Mouse (Mus musculus) left cerebral cortex, postnatal 36 days (tissue): ENCODE results near the gene Toe1. TPM values are rescaled to one million over a fixed set of nuclear protein-coding genes. Genes with fewer than 3 reads are reported as not detected.

Experiments
- DNase-seq, 2 experiments: peaks; one replicate each; pipeline ENCODE4 v3.0.0; 2021 to 2022; ENCODE audit warnings: low spot score in 2 of 2, mixed read lengths in 1 of 2
- intact Hi-C: fragments of 180-260 bp; cut with DNase I; formaldehyde crosslinking; loops from one replicate; pipeline ENCODE4 v1.15.1; 2025
- total RNA-seq, 2 experiments: library from RNA; stranded (reverse); gene quantifications; 2 replicates each; pipeline ENCODE4 v1.2.3; 2021

The Toe1 gene
- total RNA-seq, 2 experiments from 2014 or later: 10.7 to 12.1 TPM

GRCm38 (mm10) chr4:116799901-116800300, 7.5 kb downstream of the Toe1 start:
- DNase-seq: no peak
- intact Hi-C loops: no loop called here

DNA sequence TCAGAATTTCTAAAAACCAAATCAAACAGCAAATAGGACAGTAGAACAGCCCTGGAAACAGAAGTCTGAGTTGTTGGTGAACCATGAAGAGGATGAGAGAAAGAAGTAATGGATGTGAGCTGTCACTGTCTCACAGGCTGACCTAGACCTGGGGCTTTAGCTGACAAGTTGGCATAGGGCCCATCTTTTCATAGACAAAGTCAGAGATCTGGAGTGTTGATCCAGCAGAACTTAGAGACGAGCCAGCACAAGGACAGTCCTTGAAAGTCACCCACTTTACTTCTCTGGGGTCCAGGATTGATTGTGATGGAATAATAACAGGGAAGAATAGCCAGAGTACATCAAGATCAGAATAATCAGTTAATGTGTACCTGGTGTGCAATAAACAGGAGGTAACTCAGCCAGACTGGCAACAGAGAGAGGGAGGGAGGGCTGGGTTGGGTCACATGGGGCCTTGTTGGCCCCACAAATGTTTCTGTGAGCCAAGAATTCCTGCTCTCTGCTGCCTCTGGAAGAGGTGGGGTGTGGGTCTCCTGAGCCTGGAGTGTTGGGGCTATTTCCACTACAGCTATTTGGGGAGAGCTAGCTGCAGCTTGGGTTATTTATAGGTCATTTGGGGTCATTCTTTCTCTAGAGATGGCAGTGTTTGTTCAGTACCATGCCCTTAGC, 10.9 kb downstream of the Toe1 start:
- no peak for DNase-seq
- intact Hi-C loops: no loop called here

DNA sequence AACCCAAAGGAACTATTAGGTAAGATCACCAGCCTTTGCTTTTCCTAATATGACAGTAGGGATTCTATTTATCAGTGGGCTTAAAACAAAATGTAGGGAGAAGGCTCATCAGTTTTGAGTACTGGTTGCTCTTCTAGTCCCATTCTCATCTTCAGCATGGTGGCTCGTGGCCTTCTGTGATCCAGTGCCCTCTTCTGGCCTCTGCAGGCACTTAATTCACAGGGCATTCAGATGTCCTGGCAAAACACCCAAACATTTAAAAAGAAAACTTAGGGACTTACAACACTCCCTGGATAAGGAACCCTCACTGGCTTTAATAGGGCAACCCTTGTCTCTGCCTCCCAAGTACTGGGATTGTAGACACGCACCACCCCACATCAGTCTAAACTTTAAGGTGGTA, 13.2 kb downstream of the Toe1 start:
- intact Hi-C loops: no loop called here
- DNase-seq: no peak

DNA sequence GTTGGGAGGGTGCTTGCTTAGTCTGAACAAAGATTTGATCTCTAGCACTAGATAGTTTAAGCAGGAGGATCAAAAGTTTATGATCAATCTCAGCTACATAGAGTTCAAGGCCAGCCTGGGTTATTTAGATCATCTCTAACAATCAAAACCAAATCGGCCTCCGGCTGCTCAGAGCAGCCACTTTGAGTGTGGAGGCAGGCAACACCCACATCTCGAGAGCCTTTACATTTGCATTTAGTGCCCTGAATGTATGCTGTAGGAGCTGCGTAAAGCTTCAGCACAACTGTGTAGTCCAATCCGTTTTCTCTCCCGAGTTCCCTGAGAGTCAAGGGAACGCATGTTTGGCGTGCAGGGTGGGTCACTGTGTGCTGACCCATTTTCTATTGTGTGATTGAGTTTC, 15.0 kb downstream of the Toe1 start:
- DNase-seq: no peak
- intact Hi-C loops: no loop called here

- peak; percentile 61 to 80 for DNase-seq
- intact Hi-C loops: loop anchor here (1.0 kb wide), 1 partner anchor 70 kb away; no protein-coding TSS in a partner anchor
Measured at GRCm38 (mm10) chr4:116788956-116789355, 18.5 kb downstream of the Toe1 start.

DNA sequence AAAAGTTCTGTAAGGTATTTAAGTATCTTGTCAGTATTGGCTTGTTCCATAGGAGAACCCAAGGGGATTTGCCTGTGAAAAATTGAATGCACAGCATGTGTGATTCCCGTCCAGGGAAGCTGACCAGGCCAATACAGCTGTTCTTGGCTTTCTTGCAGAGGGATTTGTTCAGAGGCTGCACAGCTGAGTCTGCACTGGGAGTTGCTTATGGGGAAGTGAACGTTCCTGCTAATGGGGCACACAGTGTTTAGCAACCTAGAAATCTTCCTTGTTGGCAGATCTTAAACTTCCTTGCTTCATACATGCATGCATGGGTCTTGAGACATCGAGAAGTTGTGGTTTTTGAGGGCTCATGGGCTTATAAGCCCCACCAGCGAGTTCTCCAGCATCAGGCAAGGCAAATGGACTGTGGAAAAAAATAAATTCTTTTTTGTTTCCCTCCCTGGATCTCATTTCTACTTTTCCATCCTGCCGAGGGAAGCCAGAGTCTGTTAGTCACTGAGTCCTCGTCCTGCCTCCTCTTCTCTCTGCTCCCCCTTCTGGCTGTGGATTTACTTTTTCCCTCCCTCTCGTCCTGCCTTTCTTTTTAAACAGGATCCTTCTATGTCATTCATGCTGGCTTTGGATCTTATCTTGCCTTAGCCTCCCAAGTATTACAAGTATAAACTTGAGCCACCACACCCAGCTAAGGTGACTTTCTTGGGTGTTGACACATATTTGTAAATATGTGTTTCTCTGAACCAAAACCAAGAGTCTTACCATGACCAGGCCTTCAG, 19.3 kb downstream of the Toe1 start:
- no peak for DNase-seq
- intact Hi-C loops: no loop called here

- DNase-seq: no peak
- intact Hi-C loops: no loop called here
Measured at GRCm38 (mm10) chr4:116786587-116786986, 20.9 kb downstream of the Toe1 start.

DNA sequence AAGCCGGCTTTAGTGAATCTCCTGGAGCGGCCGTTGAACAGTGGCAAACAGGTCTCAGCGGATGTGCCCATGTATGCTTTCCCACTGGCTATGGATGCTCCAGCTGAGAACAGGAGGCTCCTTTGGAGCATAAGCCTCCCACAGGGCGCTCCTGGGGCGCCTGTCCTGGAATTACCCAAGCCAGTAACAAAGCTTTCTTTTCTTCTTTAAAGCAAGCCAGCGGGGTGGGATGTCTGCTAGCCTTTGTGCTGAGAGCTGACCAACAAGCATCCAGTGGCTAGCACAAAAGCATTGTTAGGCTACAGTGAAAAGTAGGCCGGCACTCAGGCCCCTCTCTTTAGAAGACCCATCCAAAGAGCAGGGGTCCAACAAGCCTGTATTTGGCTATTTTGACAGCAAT, 25.3 kb downstream of the Toe1 start:
- intact Hi-C loops: no loop called here
- DNase-seq: no peak

- intact Hi-C loops: no loop called here
- no peak for DNase-seq
Measured at GRCm38 (mm10) chr4:116781366-116781765, 26.1 kb downstream of the Toe1 start.

- no peak for DNase-seq
- intact Hi-C loops: no loop called here
Measured at GRCm38 (mm10) chr4:116780541-116780940, 26.9 kb downstream of the Toe1 start.

DNA sequence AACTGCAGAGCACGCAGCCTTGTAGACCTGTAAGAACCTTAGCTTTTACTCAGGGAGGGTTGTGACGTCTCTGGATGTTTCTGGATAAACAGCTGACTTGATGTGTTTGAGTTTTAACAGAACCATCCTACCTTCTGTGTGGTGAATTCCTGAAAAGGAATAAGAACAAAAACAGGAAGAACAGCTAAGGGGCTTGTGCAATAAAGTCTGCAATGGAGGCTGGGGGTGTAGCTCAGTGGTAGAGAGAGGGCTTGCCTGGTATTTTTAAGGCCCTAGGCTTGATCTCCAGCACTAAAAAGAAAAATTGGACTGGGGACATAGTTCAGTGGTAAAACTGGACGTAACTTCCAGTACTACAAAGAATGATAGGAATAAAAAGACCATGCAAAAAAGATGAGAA, 30.4 kb downstream of the Toe1 start:
- intact Hi-C loops: no loop called here
- no peak for DNase-seq

- no peak for DNase-seq
- intact Hi-C loops: no loop called here
Measured at GRCm38 (mm10) chr4:116776391-116776790, 31.0 kb downstream of the Toe1 start.

DNA sequence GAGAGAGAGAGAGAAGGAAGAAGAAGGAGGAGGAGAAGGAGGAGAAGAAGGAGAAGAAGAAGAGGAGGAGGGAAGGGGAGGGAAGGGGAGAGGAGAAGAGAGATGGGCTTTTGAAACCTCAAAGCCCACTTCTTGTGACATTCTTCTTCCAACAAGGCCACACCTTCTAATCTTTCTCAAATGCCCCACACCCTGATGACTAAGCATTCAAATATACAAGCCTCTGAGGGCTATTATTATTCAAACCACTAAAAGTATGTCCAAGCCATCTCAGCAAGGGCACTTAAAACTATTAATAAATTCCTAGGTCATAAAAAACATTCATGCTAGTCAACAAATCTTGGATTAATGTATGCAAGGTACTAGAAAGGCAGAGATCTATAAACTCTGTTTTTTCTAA, 38.4 kb downstream of the Toe1 start:
- intact Hi-C loops: no loop called here

GRCm38 (mm10) chr4:116768510-116768909, 38.9 kb downstream of the Toe1 start:
- intact Hi-C loops: no loop called here
- no peak for DNase-seq

More for the DNA sequence above, 38.4 kb downstream of the Toe1 start:
- no peak for DNase-seq

GRCm38 (mm10) chr4:116764001-116764400, 43.4 kb downstream of the Toe1 start:
- no peak for DNase-seq
- intact Hi-C loops: no loop called here

DNA sequence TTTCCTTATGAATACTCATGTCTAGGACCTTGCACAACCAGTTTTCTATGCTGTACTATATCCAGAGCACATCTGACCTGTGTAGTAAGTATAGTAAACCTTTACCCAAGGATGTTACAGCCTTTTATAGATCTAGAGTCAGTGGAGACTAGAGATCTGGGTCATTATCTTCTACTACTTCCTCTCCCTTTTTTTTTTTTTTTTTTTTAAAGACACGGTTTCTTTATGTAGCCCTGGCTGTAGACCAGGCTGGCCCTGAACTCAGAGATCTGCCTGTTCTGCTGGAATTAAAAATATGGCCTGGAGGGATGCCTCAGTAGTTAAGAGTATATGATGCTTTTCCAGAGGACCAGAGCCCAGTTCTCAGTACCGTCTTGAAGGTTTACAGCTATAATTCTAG, 45.5 kb downstream of the Toe1 start:
- intact Hi-C loops: no loop called here
- no peak for DNase-seq

GRCm38 (mm10) chr4:116749750-116750149, 57.7 kb downstream of the Toe1 start:
- intact Hi-C loops: no loop called here
- no peak for DNase-seq
